8 mouse cellular contexts compared by ENCODE assay signal in the genomic region with DNA sequence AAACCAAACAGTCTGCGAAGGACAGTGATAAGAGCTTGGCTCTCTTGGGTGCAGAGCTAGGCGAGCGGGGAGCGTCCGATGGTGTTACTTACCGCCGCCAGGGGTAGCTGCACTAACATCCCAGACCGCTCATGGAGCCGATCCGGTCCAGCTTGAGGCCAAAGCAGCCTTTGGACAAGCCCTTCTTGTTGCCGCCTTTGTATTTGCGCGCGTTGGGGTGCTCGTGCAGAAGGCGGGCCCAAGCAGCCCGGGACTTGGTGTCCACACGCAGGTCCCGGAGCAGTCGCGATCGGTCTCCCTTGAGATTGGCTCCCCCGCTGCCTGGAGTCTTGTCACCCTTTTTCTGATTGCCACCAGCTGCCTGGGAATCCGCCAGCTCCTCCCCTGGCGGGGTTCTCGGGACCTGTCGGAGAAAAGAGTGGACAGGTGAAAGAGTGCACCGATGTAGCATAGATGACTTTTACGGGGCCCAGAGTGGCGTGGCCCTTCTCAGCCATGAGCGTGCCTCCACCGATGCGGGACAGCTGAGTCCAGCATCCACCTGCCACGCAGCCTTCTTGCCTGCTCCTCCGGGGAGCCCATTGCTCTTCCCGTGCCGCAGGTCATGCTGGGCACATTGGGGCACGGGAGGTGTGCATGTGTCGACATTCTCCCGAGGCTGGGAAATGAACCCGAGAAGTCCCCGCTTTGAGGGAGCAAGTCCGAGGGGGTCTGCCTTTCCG. TPM values are rescaled to one million over a fixed set of nuclear protein-coding genes. Genes with fewer than 3 reads are reported as not detected.
A peak's percentile ranks its signal among the peaks of the same experiment; 100 is the strongest.
DNase-seq lines count a peak whose midpoint lies in the region; ATAC-seq and TF ChIP-seq lines count a peak whose summit lies in the region.

No protein-coding gene starts in this region.

- H3K4me1 ChIP-seq in cortical plate, adult 2 months (ENCODE audit: control insufficient read depth, insufficient read depth, low read length): no peaks in the 10 kb centered on the region
- H3K4me1 ChIP-seq in hindbrain, embryonic 15.5 days (replicated peaks): peaks cover 17% of the 10 kb centered on the region
- H3K4me1 ChIP-seq in lung, postnatal 0 days (ENCODE audit: insufficient read depth, low read depth, low read length): peaks cover 8% of the 10 kb centered on the region; the same call in 1 of the 2 replicates

- peak; percentile 64 for DNase-seq in adrenal gland, adult 8-10 months
- DNase-seq in gastrocnemius, adult 2 months: peak; percentile 81
- DNase-seq in layer of hippocampus, postnatal 14 days (ENCODE audit: low spot score in 2 of 2): peak; percentile 66 to 68
- peak; percentile 91 for DNase-seq in lung, postnatal 0 days (ENCODE audit: low spot score)
- DNase-seq in retina, postnatal 1 day: peak; percentile 87
- peak; percentile 53 for DNase-seq in yolk sac, embryonic 10.5 days (ENCODE audit: low spot score)

- TF ChIP-seq EP300 in lung, postnatal 0 days (IDR thresholded peaks at IDR 0.05): no peak

- no peaks in the 10 kb centered on the region for H3K9me3 ChIP-seq in hindbrain, embryonic 15.5 days
- no peaks in the 10 kb centered on the region for H3K9me3 ChIP-seq in lung, postnatal 0 days (ENCODE audit: low read length)

- under 1% methylated on average over 44 of the region's 44 CpGs for WGBS in hindbrain, embryonic 15.5 days
- under 1% methylated on average over 44 of the region's 44 CpGs for WGBS in lung, postnatal 0 days

- TF ChIP-seq POLR2A in cortical plate, adult 2 months (IDR thresholded peaks at IDR 0.05; ENCODE audit: extremely low read depth, insufficient read depth, low read length): no peak

- TF ChIP-seq CTCF in cortical plate, adult 2 months (IDR thresholded peaks at IDR 0.05; ENCODE audit: extremely low read depth, insufficient read depth, low read length): peak; percentile 71
- TF ChIP-seq CTCF in gastrocnemius, adult 2 months (IDR thresholded peaks at IDR 0.05): peak; percentile 87
- TF ChIP-seq CTCF in lung, postnatal 0 days (IDR thresholded peaks at IDR 0.05): peak; percentile 94

- no peaks in the 10 kb centered on the region for H3K36me3 ChIP-seq in hindbrain, embryonic 15.5 days
- no peaks in the 10 kb centered on the region for H3K36me3 ChIP-seq in lung, postnatal 0 days (ENCODE audit: insufficient read depth, low read length)

- ATAC-seq in hindbrain, embryonic 15.5 days (ENCODE audit: low FRiP score, low read depth): peak; percentile 61
- ATAC-seq in lung, postnatal 0 days: peak; percentile 83

- no peak overlapping the region for H3K27ac ChIP-seq in cortical plate, adult 2 months (ENCODE audit: insufficient read depth, low read length)
- 0 out of 2 replicates have a peak overlapping the region, but pooled peaks have one; percentile 13 for H3K27ac ChIP-seq in gastrocnemius, adult 2 months
- peak overlapping the region; percentile 73 for H3K27ac ChIP-seq in hindbrain, embryonic 15.5 days (replicated peaks)
- H3K27ac ChIP-seq in lung, postnatal 0 days (ENCODE audit: low read length): no peak overlapping the region

- H3K9ac ChIP-seq in hindbrain, embryonic 15.5 days: peak overlapping the region; percentile 68
- no peak overlapping the region for H3K9ac ChIP-seq in lung, postnatal 0 days (replicated peaks; ENCODE audit: low read depth)

- peak overlapping the region; percentile 97 for H3K4me2 ChIP-seq in hindbrain, embryonic 15.5 days
- H3K4me2 ChIP-seq in lung, postnatal 0 days (replicated peaks; ENCODE audit: low read depth, low read length): peak overlapping the region; percentile 84

- peaks cover 15% of the 10 kb centered on the region for H3K27me3 ChIP-seq in hindbrain, embryonic 15.5 days
- peaks cover 16% of the 10 kb centered on the region; the same call in 1 of the 2 replicates for H3K27me3 ChIP-seq in lung, postnatal 0 days (replicated peaks; ENCODE audit: insufficient read depth, low read length)

- peak overlapping the region; percentile 50 for H3K4me3 ChIP-seq in cortical plate, adult 2 months (ENCODE audit: insufficient read depth, low read length)
- peak overlapping the region; percentile 76 for H3K4me3 ChIP-seq in gastrocnemius, adult 2 months
- H3K4me3 ChIP-seq in hindbrain, embryonic 15.5 days: peak overlapping the region; percentile 76
- peak overlapping the region; percentile 40 for H3K4me3 ChIP-seq in lung, postnatal 0 days (ENCODE audit: low read depth, low read length)

- intact Hi-C loops in gastrocnemius, adult 2 months (cut with DNase I): loop anchor here (1.0 to 5.0 kb wide), 2 partner anchors 298 to 373 kb away; no protein-coding TSS in a partner anchor

RNA-seq across cellular contexts. Expression of gene Nppc, which starts 0.7 kb away (rescaled TPM):
- total RNA-seq in adrenal gland, adult 8-10 months (2022): not detected
- 11.9 and 12.7 TPM in 2 replicates for polyA plus RNA-seq in cortical plate, adult 2 months (2012; rRNA removed)
- 1 to 10 TPM in 1 of 2 experiments, under 1 TPM in 1; 0.36 to 1.0 TPM for total RNA-seq in gastrocnemius, adult 2 months (2021)
- 18.6 and 24.8 TPM in 2 replicates for polyA plus RNA-seq in hindbrain, embryonic 15.5 days (2015; fragmentation: Nextera tagmentation; extraction: Ambion mirVana)
- total RNA-seq in layer of hippocampus, postnatal 14 days (2021): 10 to 100 TPM in 1 of 2 experiments, 1 to 10 TPM in 1; 9.9 to 11.8 TPM
- polyA plus RNA-seq in lung, postnatal 0 days (2015; fragmentation: Nextera tagmentation; extraction: Ambion mirVana): 4.0 and 4.6 TPM in 2 replicates

RNA-seq across cellular contexts. Expression of gene Dis3l2, which starts 33.9 kb away (rescaled TPM):
- 10 to 100 TPM; 15.3 to 25.2 (median 19.6) TPM for total RNA-seq in adrenal gland, adult 8-10 months (2022)
- 22.7 and 22.8 TPM in 2 replicates for polyA plus RNA-seq in cortical plate, adult 2 months (2012; rRNA removed)
- 10 to 100 TPM; 11.7 to 14.2 TPM for total RNA-seq in gastrocnemius, adult 2 months (2021)
- 38.1 and 38.9 TPM in 2 replicates for polyA plus RNA-seq in hindbrain, embryonic 15.5 days (2015; fragmentation: Nextera tagmentation; extraction: Ambion mirVana)
- total RNA-seq in layer of hippocampus, postnatal 14 days (2021): 10 to 100 TPM; 24.7 to 25.9 TPM
- polyA plus RNA-seq in lung, postnatal 0 days (2015; fragmentation: Nextera tagmentation; extraction: Ambion mirVana): 13.5 and 14.1 TPM in 2 replicates

Comparison
In these comparisons a context has a peak if more than half of its experiments do, and no peak if none do; other contexts are left out.
1. H3K27ac ChIP-seq: peak in gastrocnemius, adult 2 months (single experiment) and hindbrain, embryonic 15.5 days (single experiment); none in cortical plate, adult 2 months (single experiment) and lung, postnatal 0 days (single experiment).
2. RNA of gene Nppc, which starts 0.7 kb away (total RNA-seq): 9.9 to 11.8 TPM in layer of hippocampus, postnatal 14 days; 0.36 to 1.0 TPM in gastrocnemius, adult 2 months and not detected in adrenal gland, adult 8-10 months; every median in the first group is over 4 times any median in the second.
3. Peak in every context shown above with its lines, with median percentiles within 50 percentile points of each other: DNase-seq, H3K4me3 ChIP-seq and CTCF ChIP-seq.